Mouse (Mus musculus) right cerebral cortex, postnatal 10 days (tissue): ENCODE measurements around the gene Aldh1a7.
"Not testable (repeated sequence)": the region's sequence is repeated elsewhere in the genome, so short reads cannot be mapped to it uniquely, and the experiment has no call there.

Source experiments
- DNase-seq, 2 experiments: peaks; one replicate each; pipeline ENCODE4 v3.0.0; 2021; ENCODE audit warnings: low spot score in 2 of 2

The Aldh1a7 gene

DNA sequence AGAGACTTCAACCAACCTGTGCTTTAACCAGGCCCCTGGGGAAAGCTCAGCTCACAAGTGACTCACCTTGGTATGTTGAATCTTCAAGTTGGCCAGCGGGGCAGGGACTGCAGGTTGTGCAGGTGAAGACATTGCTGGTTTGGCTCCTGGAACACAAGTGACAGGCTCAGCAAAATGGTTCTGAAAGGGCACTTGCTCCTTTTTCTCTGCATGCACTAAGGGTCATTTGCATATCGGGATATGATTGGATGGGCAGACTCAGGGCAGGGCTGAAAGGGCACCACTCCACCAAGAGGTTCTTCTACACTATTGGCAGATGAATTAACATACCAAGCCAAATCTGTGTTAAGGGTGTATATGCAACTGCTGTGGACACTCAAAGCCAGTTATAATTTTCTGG is at the start of gene Aldh1a7:
Gene Aldh1a7 (minus strand): TSS at position 182 of the 400 bp plus-strand sequence.
- no peak for DNase-seq

DNA sequence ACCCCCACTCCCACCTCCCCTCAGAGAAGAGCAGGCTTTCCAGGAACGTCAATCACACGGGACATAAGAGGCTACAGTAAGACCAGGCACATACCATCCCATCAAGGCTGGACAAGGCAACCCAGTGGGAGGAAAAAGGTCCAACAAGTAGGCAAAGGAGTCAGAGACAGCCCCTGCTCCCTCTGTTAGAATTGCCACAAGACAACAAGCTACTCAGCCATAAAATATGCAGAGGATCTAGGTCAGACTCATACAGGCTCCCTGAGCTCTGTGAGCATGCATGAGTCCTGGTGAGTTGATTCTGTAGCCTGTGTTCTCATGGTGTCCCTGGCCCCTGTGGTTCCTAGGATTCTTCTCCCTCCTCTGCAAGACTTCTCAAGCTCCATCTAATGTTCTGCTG is 48.3 kb upstream of the Aldh1a7 start:
- DNase-seq = no peak

DNA sequence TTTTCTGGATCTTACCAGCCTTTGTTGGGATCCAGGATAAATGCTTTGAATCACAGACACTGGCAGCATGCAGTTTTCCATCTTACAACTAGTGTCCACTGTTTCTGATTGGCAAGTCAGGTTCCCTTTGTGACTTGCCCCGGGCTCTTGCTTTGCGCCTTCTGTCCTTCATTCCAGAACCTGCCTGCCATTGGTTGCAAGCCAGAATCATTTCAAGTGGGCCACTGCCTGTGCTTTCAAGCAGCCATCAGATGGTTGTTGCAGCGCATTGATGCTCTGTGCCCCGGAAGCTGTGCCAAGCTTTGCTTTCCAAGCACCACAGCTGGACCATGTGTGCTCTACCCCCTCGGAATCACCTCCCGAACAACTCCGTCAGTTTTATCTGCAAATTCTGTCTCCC is 46.6 kb upstream of the Aldh1a7 start:
- DNase-seq = no peak

DNA sequence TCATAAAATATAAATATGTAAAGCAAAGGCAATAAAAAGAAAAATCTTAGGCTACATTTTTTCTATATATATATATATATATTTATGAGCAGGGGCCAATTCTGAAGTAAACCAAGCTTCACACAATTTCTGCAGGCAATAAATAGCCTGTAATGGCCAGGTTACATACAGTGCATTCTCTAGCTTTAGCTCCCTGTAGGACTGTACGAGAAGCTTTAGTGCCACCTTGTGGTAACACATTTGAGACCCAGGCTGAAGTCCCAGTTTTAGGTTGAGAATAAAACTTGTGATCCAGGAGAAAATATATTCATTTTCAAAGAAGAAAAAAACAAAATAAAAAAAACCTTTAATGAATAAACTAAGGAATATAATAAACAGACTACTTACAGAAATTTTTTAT is 36.9 kb upstream of the Aldh1a7 start:
- peak; percentile 45 to 54 for DNase-seq

DNA sequence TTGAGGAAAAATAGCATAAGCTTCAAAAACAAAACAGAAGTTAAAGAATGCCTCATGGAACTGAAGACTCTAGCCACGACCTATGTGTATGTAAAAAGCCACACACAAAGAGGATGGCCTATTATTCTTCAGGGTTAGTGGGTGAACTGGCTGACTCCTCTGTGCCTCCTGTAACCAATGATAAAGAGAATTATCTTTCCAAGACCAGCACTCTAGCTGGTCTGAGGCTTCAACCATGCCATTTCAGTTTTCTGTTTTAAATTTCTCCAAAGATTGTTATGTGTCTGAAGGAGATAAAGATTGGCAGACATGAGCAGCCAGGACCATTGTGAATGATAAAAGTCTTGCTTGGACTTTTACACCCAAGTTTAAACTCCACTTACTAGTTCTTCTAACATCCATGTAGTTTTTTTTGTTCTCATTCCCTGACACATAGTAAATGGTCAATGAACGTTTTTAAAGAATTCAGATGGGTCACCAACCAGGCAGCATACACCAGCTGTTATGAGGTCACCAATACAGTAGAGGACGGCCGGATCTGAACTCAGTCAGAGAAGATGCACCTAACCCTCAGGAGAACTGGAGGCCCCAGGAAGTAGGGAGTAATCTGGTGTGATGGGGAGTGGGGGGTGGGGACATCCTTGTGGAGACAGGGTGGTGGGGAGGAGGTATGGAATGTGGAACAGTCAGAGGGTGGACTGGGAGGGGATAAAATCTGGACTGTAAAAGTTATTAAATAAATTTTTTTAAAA is 34.5 kb upstream of the Aldh1a7 start:
- no peak for DNase-seq

DNA sequence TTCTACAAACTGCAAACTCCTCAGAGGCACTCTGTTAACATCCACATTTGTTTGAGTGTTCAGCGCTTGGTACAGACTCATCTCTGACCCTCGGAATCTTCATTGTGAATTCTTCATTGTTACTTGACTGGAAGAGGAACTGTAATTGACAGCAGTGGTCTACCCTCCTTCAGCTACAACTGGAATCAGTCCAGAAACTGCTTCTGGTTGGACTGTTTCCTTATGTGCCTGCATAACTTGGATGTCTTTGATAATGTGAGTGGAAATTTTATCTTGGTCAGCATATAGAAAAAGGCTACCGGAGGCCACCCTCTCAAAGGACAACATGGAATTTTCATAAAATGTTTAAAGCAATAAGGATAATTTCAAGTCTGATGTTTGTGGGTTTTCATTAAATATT is 33.8 kb upstream of the Aldh1a7 start:
- DNase-seq = no peak

DNA sequence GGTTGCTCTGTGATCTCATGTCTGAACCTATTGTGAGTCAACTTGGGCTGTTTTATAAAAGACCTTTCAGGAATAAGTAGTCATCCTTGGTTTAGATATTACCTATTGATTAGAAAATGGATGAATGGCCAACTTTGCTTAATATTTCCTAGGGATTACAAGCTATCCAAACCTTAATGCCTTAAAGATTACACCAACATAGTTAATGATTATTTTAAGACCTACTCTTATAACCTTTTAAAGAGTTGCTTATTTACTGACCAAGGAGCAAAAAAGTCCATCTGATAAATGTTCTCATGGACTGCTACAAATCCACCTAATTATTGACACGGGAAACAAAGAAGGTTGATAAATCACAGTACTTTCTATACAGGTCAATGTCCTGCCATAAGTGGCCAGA is 17.3 kb upstream of the Aldh1a7 start:
- DNase-seq = no peak

DNA sequence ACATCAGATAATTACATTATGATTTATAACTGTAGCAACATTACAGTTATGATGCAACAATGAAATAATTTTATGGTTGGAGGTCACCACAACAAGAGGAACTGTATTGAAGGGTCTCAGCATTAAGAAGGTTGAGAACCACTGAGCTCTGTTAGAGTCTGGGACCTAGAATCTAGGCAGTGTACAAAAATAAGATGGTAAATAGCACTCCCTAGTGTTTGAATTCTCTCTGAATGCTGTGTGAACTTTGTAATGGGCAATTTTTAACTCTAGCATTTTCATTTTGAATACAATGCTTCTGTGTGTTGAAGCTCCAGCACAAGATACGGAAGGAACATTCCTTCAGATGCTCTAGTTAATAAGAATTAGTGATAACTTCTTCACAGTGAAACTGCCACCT is 916 bp upstream of the Aldh1a7 start:
- no peak for DNase-seq

DNA sequence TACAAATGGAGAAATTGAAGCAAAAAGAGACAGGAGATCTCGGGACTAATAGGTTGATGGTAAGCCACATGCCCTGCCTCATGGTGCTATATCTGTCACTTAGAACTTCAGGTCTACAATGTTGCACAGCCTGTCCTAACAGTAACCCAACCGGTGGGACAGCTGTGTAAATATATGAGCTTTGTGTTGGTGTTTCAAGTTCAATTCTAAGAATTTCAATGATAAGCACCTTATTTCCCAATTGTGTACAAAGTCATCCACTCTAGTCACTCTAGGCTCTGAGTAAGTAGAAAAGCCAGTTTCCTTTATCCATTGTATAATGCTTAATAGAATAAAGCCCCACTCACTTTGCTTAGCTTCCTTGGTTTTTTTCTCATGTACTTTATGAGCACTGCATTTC is 4.4 kb downstream of the Aldh1a7 start:
- DNase-seq = no peak

DNA sequence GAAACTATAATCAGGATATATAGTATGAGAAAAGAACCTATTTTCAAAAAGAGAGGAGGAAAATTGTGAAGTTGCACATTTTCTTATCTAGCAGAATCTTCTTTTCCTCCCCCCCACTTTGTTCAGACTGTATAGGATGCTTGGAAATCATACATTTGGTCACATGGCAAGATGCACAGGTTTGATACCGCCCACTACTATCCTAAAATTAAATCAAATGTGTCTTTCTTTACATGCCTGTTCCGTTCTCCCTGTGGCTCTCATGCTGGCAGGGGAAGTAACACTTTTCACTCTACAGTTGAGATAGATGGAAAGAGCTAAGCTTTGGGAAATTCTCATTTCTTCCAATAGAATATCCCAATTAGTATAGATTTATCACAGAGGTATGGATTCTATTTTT is 7.1 kb downstream of the Aldh1a7 start:
- no peak for DNase-seq

DNA sequence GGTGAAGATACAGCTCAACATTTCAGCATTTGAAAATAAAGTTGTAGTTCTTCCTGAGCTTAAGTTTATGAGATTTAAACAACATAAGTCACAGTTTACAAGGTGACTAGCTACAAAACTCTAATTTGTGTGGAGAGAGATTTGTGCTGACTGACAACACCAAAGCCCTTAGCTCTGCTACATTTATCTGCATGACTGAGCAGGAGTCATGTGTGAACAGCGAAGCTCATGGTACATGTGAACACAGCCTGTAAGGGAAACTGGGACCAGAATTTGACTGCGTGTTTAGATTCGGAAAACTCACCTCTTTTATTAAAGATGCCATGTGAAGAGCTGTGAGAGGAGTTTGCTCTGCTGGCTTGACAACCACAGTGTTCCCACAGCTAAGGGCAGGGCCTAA is 11.7 kb downstream of the Aldh1a7 start:
- DNase-seq = no peak

DNA sequence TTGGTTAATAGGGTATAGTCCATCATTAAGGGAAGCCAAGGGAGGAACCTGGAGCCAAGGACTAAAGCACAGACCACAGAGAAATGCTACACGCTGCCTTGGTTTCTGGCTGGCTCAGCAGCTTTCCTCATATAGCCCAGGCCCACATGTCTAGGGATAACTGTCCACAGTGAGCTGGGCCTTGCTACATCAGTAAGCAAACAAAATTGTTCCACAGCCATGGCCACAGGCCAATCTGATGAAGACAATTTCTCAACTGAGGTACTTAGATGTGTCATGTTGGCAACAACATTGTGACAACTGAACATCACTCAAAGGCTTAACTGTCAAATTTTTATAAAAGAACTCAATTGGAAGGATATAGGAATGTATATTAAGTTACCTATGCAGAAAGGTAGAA is 12.3 kb downstream of the Aldh1a7 start:
- DNase-seq = no peak

DNA sequence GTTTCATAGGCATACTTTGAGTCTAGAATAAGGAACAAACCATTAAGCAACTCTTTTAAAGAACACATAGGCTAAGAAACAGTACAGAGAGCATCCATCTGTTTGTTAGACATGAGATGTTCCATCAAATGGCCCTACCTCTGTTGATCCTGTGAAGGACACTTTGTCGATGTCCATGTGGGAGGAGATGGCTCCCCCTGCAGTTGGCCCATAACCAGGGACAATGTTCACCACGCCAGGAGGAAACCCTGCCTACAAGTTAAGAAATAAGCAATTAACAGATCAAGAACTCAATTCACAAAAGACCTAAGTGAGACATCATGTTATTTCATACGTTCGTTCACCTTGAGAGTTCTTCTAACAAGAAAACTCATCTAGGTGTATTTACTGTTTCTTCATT is 12.8 kb downstream of the Aldh1a7 start:
- DNase-seq = no peak

DNA sequence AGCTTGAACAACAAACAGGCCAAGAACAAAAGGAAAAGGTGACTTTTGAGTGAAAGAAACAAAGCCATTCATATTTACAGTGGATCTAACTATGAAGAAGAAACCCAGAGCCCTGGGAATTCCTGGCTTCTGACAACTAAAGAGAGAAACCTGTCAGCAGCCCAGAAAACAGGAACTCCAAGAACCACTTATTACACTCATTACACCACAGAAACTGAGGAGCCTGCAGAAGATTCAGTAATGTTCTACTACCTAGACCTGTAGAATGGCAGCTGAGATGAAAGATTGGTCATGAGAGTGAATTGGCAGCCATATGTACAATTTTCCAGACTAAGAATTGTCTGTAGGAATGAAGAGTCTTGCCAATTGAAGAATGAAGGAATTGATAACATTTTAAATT is 20.2 kb downstream of the Aldh1a7 start:
- no peak for DNase-seq

DNA sequence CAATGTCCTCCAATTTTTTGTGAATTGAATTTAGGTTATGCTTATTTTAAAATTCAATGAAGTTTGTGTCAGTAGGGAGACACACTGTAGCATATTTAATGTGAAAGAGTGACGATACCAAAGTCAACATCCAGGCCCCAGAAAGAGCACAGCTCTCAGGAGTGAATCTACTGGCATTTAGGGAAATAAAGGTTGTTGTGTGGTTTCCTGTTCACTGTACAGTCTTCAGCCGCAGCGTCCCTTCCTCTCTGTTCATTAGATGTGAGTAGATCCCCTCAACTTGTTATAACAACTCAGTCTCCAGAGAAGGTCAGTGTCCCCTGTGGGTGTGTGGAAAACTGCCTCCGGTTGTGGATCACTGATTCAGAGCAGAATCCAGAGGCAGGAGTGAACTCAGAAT is 20.6 kb downstream of the Aldh1a7 start:
- no peak for DNase-seq

DNA sequence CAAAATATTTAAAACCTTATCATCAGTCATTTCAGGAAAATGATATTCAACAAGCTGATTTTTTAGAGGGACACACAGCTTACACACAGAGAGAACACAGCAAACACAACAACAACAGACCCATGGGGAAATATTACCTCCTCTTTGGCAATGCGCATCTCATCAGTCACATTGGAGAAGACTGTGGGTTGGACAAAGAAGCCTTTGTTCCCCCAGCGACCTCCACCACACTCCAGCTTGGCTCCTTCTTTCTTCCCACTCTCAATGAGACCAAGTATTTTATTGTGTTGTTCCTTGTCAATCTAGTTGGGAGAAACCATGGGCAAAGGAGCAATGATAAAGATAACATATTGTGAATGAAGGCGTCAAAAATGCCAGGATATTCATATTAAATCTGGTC is 25.3 kb downstream of the Aldh1a7 start:
- DNase-seq = no peak

DNA sequence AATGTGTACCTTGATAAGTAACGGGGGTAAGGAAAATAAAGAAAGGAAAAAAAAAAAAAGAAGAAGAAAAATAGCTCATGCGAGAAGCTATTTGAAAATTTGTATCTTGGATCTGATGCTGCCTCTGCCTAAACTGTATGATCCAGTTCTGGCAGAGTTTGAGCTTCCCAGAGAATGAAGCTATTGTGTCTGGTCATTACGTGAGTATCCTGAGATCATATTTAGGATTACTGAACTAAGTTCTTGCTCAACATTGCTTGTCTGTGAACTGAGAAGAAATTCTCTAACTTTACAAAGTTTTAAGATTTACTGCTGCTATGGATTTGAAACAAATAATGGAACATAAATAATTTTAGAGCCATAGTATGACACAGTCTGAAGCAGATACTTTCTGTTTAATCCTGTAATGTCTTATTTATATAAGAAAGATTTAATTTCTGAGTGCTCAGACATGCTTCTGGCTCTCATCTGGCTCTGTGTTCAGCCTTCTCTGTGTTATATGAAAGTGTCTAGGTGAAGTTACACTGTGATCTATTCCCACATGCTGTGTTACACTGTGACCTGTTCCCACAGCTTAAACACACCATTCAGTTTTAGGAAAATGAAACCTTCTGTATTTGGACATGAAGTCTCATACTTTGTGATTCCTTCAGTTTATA is 49.5 kb downstream of the Aldh1a7 start:
- DNase-seq = no peak

DNA sequence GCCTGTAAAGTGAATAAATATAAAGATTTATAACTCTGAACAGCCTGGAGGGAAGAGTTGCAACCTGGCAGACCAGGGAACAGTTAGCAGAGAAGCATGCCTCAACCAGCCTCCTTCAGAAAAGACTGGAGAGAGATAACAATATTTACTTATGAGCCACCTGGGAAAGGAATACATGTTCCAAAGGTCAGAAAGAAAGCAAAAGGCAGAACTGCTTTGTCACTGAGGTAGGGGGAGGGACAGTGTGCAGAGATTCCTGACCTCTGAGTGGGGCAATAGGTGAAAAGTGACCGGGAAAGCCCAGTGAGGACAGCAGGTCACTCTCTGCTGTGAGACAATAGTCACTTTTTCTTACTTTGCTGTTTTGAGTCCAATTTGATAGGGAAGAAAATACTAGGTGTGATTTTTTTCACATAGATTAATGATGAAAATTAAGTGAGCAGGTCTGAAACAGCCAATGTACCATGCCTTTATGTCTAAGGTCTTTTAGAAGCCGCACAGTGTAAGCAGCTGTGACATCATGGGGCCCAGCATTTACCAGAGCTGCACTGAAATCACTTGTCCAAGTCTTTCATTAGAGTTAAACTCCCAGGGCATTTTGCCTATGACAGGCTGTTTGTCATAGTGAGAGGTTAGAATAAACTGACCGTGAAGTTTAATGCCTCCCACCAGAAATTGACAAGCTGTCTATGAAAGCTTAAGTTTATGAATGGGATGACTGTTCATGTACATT is 73.1 kb downstream of the Aldh1a7 start:
- DNase-seq = no peak

DNA sequence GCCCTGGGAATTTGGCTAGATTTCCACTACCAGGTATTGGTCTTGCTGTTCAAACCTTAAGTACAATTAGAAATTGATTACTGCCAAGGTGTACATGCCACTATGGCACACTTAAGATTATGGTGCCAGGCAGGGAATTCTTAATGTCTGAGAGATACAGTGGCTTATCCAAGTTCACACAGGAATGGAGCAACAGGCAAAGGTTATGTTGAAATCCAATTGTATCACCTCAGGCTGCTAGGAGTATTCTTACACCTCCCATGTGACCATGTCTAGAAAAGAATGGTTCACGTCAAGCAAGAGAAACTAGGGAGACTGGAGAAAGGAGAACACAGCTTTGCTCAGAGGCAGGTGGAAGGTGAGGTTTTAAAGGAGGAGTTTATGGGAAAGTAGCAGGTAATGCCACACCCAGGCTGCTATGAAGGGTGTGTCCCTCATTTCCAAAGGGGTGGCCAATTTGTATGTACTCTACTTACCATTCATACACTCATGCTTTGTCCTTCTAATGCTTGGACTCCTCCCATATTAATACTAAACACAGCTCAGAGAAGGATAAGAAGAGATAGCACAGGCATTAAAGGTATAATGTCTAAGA is 74.2 kb downstream of the Aldh1a7 start:
- DNase-seq = no peak

DNA sequence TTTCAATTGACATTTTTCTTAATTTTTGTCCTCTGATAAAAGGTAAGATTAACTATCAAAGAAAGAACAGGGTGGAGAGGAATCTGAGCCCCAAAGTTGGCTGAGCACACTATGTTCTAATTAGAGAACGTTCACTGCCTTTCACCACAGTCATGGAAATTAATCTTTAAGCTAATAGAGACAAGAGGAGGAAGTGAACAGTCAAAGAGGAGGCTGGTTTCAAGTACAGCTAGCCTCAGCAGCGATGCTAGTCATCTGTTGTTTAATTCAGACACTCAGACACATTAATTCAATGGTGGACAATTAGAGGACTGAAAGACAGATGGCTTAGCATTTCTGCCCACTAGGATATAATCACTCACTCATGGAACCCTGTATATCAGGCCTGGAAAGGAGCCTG is 77.4 kb downstream of the Aldh1a7 start:
- DNase-seq = no peak

DNA sequence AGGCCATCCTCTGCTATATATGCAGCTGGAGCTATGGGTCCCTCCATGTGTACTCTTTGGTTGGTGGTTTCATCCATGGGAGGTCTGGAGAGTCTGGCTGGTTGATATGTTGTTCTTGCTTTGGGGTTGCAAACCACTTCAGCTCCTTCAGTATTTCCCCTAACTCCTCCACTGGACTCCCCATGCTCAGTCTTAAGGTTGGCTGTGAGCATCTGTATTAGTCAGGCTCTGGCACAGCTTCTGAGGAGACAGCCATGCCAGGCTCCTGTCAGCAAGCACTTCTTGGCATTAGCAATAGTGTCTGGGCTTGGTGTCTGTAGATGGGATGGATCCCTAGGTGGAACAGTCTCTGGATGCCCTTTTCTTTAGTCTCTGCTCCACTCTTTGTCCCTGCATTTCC is 79.9 kb downstream of the Aldh1a7 start:
- not testable (repeated sequence) for DNase-seq

DNA sequence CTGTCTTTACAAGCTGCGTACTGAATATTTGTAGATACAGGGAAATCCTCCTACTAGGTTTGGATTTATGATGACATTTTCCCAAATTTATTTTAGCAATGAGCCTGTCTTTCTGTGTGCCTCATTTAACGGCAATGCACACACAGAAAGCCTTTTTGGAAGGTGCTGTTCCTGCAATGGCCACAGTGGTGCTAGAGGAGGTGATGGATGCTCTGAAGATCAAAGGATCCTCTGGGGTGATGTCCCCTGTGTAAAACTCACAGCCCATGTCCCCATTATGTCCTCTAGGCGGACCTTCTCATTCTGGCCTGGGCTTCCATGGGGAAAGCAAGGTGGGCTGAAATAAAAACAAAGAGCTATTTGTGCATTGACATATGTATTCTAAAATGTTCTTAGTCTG is 83.0 kb downstream of the Aldh1a7 start:
- no peak for DNase-seq
